Mouse (Mus musculus): ENCODE measurements around the gene Yif1b.
"Not testable (repeated sequence)": the region's sequence is repeated elsewhere in the genome, so short reads cannot be mapped to it uniquely, and the experiment has no call there.

GRCm38 (mm10) chr7:29237596-29237995, 533 bp upstream of the Yif1b start:
- not testable (repeated sequence) for TF ChIP-seq CTCF (IDR thresholded peaks at IDR 0.05; ENCODE audit: borderline replicate concordance, insufficient read depth, low read depth, low read length); POLR2A (IDR thresholded peaks at IDR 0.05; ENCODE audit: borderline replicate concordance, insufficient read depth, low read length)

All from cerebellum, adult 2 months (tissue).